Mouse (Mus musculus) mouse trophoblast stem cell (cell line): ENCODE measurements around the gene Stk38.

Experiments
- in situ Hi-C, 2 experiments: fragments of 300-500 bp; cut with MseI, MboI; formaldehyde crosslinking; loops; 2 replicates in 1 of 2; 3 replicates in 1 of 2; pipeline ENCODE4 v1.15.1; 2025

Gene Stk38

DNA sequence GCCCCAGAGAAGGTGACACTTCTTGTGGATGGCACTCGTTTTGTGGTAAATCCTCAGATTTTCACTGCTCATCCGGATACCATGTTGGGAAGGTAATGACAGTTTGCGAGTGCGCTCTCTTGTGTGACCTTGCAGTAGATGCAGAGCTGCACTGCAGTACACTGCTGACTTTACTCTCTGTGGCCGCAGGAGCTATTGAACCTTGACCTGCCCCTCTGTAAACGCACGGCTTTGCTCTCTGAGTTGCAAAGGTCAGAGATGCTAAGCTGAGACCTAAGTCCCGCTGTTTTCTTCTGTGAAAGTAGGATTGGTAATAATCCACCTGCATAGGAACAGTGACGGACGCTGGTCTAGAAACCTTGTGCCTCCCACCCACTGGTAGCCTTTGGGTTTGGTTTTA is 46.2 kb downstream of the Stk38 start:
- in situ Hi-C loops = no loop called here

DNA sequence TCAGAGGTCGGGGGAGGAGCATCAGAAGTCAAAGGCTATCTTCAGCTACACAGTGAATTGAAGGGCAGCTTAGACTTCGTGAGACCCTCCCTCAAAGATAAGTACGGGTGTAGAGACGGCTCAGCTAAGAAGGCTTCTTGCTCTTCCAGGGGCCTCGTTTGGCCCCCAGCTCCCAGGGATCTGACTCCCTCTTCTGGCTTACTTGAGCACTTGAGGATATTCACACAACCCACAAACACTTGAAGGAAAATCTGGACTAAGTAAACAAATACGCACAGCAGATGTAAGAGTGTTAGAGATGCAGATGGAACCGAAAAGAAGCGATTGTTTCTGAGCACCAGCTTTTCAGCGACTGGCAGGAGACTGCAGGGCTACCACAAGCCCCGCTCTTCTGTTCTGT is 47.2 kb downstream of the Stk38 start:
- in situ Hi-C loops = no loop called here

DNA sequence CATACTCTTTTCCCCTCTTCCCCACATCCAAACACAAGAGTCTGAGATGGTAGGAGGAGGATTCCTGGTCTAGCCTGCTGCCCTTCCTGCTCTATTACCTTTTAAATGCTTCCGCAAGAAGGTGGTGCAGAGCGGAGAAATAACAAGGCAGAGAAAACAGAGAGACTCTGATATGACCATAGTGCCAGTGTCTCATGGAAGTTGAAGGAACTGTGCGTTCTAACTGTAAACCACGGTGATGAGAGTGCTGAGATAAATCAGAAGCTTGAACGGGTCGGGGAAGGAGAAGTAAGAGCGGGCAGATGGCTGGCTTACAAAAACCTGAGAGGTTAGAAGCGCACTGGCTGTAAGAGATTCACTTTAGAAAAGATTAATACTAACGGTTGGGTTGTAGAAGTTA is 53.4 kb downstream of the Stk38 start:
- in situ Hi-C loops = no loop called here

GRCm38 (mm10) chr17:28953251-28953650 is 54.5 kb downstream of the Stk38 start:
- in situ Hi-C loops = no loop called here

GRCm38 (mm10) chr17:28951831-28952799 is 55.7 kb downstream of the Stk38 start, which contains the start of gene Kctd20:
Gene Kctd20 (plus strand): TSS chr17:28951950.
- in situ Hi-C loops = no loop called here

DNA sequence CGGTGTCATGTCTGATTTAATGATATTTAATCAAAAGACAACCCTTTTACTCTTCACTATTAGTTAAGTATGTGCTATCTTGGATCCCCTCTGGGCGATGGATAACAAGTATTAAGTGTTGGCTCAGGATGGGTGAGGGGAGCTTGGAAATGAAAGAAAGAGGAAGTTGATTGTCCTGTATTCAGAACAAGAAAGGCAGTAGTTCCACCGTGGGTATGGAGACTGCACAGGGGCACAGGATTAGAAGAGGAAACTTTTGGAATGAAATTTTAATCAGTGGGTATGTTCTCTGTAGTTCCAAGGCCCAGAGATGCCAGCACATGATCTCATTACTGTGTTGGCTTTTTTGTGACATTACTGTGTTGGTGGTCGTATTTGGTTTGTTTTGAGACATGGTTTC is 57.0 kb downstream of the Stk38 start:
- in situ Hi-C loops = no loop called here

DNA sequence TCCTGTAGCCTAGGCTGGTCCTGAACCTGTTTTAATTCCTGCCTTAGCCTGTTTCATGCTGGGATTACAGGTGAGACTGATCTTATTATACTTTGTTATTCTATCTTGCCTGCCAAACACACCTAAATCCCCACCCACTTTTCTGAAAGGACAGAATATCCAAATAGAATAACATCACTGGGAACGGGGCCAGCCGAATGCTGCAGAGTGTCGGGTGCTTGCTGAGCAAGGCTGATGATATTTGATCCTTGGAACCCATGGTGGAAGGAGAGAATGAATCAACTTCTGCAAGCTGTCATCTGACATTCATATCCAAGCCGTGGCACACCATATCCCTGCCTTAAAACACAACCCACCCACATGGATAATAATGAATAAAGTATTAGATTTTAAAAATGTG is 59.1 kb downstream of the Stk38 start:
- in situ Hi-C loops = no loop called here

GRCm38 (mm10) chr17:28947011-28947939 is 60.5 kb downstream of the Stk38 start:
- in situ Hi-C loops = no loop called here

- in situ Hi-C loops = no loop called here
These were observed 63.3 kb downstream of the Stk38 start for GRCm38 (mm10) chr17:28944481-28944880.

DNA sequence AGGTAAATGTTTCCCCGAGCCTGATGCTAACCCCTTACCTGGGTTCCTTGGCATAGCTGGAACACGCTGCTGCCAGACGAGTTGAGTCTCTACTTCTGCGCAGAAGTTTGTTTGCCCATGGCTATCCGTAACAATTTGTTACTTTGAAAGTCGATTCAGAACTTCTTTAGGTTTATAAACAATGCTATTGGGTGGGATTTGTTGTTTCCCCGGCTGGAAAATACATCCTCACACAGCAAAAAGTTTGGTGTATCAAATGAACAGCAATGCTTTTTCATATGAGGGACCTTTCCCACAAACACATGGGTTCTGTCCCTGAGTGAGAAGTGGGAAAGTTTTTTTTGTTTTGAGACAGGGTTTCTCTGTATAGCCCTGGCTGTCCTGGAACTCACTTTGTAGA is 64.1 kb downstream of the Stk38 start, which contains the start of gene Pxt1:
Gene Pxt1 (minus strand): TSS at position 101 of the 400 bp plus-strand sequence.
- in situ Hi-C loops = no loop called here

DNA sequence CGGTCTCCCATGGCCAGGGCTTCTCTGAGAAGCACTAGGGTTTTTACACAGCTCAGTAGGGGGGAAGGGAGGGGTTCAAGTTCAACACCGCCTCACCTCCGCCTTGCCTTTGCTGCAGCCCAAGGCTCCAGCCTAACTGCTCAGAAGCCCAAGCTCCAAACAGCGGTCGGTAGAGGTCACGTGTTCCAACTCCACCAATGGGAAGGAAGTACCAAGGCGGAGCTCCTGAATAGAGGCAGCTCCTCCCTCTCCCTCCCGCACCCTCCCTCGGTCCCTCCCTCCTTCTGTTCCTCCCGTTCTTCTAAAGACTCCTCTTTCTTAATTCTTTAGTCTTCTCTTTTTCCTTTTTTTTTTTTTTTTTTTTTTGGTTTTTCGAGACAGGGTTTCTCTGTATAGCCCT is 65.7 kb downstream of the Stk38 start:
- in situ Hi-C loops = no loop called here

- in situ Hi-C loops = no loop called here
These were observed 66.8 kb downstream of the Stk38 start for GRCm38 (mm10) chr17:28940776-28941555.

- in situ Hi-C loops = no loop called here
These were observed 71.0 kb downstream of the Stk38 start for GRCm38 (mm10) chr17:28936622-28937345.

DNA sequence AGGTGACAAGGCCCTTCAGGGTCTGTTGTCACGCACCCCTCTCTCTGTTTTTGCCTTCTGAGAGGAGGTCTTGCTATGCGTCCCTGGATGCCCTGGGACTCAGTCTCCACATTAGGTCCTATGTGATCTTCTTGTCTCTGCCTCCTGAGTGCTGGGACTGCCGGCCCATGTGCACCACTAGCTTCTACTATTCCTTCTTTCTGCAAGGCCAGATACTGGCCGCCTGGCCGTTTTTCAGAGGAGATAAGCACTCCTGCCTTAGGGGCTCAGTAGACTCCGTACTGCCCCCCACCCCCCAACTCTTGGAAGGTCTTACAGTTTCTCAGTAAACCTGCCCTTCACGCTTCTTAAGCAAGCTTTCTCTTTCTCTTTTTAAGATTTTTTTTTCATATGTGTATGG is 71.7 kb downstream of the Stk38 start:
- in situ Hi-C loops = no loop called here

GRCm38 (mm10) chr17:28934120-28934916 is 73.5 kb downstream of the Stk38 start:
- in situ Hi-C loops = no loop called here

DNA sequence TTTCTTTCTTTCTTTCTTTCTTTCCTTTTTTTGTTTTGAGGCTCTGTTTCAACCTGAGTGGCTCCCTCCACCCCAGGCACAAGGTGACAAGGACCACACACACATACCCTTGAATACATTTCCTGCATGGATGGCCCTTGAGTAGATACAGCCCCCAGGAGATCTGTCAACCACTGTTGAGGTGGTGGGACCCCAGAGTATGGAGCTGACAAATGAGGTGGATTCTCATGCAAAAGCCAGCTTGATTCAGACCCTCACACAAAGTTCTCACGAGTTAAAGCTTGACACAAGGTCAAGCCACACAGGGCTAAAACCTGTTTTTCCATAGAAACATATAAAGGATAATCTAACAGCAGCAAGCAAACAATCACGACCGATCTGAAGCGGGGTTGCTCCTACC is 75.5 kb downstream of the Stk38 start:
- in situ Hi-C loops = no loop called here

DNA sequence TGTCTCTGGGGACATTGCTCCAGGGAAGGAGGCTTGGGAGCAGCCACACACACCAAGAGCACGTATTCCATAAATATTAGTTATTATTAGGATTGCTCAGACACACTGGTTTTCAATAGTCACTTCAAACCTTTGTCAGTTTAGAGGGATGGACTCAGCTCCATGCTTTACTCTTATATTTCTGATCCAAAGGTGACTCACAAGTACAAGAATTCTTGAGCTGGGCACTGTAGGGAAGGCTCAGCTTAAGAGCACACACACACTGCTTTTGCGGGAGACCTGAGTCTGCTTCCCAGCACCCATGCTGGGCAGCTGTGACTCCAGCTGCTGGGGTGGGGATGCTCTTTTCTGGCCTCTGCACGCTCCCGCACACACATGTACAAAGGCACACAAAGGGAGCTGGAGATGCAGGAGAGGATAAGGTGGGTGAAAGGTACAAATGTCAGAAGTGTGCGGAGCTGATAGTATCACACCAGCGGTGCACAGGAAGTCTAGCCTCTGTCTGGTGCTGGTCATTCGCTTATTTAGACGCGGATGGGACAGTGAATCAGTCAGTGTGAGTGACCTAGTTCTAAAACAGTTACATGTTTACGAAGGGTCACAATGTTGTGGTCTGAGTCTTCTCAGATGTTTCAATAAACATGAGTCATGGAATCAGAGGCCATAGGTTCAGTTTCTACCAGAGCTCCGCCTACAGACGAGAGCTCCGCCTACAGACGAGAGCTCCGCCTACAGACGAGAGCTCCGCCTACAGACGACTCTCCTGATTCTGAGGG is 76.2 kb downstream of the Stk38 start:
- in situ Hi-C loops = no loop called here

- in situ Hi-C loops = no loop called here
These were observed 77.3 kb downstream of the Stk38 start for GRCm38 (mm10) chr17:28930392-28931074.

DNA sequence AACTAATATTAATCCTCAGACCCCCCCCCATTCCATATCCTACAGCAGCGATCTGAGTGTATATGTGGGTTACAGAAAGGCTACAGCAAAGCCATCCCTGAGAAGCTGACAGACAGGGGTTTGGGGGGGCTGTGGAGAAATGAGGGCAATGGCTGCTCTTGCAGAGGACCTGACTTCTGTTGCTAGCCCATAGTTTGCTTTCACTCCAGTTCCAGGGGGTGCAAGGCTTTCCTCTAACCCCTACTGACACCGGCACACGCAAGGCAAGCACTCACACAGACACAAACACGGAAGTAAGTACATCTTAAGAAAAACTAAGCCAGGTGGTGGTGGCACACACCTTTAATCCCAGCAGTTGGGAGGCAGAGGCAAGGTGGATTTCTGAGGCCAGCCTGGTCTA is 78.4 kb downstream of the Stk38 start:
- in situ Hi-C loops = no loop called here
